Mouse (Mus musculus): ENCODE data around the gene Dst. TPM values are rescaled to one million over a fixed set of nuclear protein-coding genes. Genes with fewer than 3 reads are reported as not detected.

Gene Dst
- total and polyA plus RNA-seq, 3 experiments: 66.7 to 404 (median 334) TPM

- intact Hi-C loops (cut with DNase I): loop anchor here (5.0 kb wide), 1 partner anchor 74 kb away; no protein-coding TSS in a partner anchor
- peak in 1 of 2 experiments; percentile 10 for DNase-seq
- 81% methylated on average over 4 of the region's 4 CpGs for WGBS
- no peak overlapping the region for H3K9ac ChIP-seq (ENCODE audit: low read depth, low read length)
- H3K4me3 ChIP-seq: no peak overlapping the region
- peak overlapping the region; percentile 34; the same call in 1 of the 2 replicates for H3K27ac ChIP-seq
- TF ChIP-seq EP300 (IDR thresholded peaks at IDR 0.05; ENCODE audit: insufficient read depth, low read depth, low read length): no peak
- no peak for TF ChIP-seq POLR2A (IDR thresholded peaks at IDR 0.05; ENCODE audit: insufficient read depth, low read depth, low read length)
- no peak for TF ChIP-seq CTCF (IDR thresholded peaks at IDR 0.05)
- H3K79me2 ChIP-seq (replicated peaks; ENCODE audit: control insufficient read depth, insufficient read depth, low read length): no peaks in the 10 kb centered on the region
- no peaks in the 10 kb centered on the region for H3K27me3 ChIP-seq (ENCODE audit: control insufficient read depth, insufficient read depth, low read length)
- H3K4me1 ChIP-seq (ENCODE audit: control insufficient read depth, insufficient read depth, low read length): peaks cover 12% of the 10 kb centered on the region
- H3K36me3 ChIP-seq (ENCODE audit: control insufficient read depth, insufficient read depth, low read length): peaks cover 4% of the 10 kb centered on the region
Observed at GRCm38 (mm10) chr1:34312806-34313205, 404.8 kb downstream of the Dst start.

DNA sequence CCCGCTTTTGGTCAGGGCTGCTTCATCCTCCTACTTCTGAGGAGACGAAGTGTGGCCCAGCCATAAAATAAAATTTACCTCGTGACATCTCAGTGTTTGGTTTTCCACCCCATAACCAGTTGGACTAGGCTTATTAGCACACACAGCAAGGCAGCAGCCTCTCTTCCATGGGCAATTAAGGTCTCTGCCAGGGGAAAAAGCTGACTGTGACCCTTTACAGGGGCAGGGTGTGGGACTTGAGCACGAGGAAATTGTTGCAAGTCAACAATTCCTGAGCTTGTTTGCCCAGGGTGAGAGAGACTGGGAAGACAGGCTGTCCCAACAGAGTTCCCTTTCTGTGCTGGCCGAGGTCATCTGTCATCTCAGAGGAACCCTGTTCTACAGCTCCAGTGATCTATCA, 407.4 kb downstream of the Dst start:
- intact Hi-C loops (cut with DNase I): no loop called here
- no peaks in the 10 kb centered on the region for H3K79me2 ChIP-seq (replicated peaks; ENCODE audit: control insufficient read depth, insufficient read depth, low read length)
- no peak overlapping the region for H3K27ac ChIP-seq
- H3K4me3 ChIP-seq: no peak overlapping the region
- H3K27me3 ChIP-seq (ENCODE audit: control insufficient read depth, insufficient read depth, low read length): no peaks in the 10 kb centered on the region
- H3K9ac ChIP-seq (ENCODE audit: low read depth, low read length): no peak overlapping the region
- H3K36me3 ChIP-seq (ENCODE audit: control insufficient read depth, insufficient read depth, low read length): peaks cover 4% of the 10 kb centered on the region
- 69% methylated on average over 5 of the region's 5 CpGs for WGBS
- H3K4me1 ChIP-seq (ENCODE audit: control insufficient read depth, insufficient read depth, low read length): peaks cover 10% of the 10 kb centered on the region
- no peak for TF ChIP-seq CTCF (IDR thresholded peaks at IDR 0.05)
- no peak for TF ChIP-seq POLR2A (IDR thresholded peaks at IDR 0.05; ENCODE audit: insufficient read depth, low read depth, low read length)
- TF ChIP-seq EP300 (IDR thresholded peaks at IDR 0.05; ENCODE audit: insufficient read depth, low read depth, low read length): no peak
- DNase-seq: no peak

DNA sequence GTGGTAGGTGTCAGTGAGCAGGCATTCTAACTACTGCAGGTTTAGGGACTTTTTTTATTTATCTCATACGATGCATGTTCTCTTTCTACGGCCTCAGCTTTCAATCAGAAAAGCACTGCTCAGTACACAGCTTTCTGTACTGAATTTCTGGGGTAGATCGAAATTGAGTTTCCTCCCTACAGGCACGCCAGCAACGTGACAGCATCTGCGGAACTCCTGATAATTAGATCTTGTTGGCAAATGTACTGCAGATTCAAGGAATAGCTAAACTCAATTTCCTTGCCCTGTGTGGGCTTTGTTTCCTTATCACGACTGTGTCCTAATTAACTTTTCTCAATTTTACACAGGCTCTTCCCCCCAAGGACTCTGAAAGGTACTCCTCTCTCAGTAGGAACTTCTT, 416.2 kb downstream of the Dst start:
- H3K4me1 ChIP-seq (ENCODE audit: control insufficient read depth, insufficient read depth, low read length): peaks cover 3% of the 10 kb centered on the region; the same call in 1 of the 2 replicates
- intact Hi-C loops (cut with DNase I): no loop called here
- DNase-seq: no peak
- H3K36me3 ChIP-seq (ENCODE audit: control insufficient read depth, insufficient read depth, low read length): peaks cover 3% of the 10 kb centered on the region; the same call in 1 of the 2 replicates
- WGBS: 61% methylated on average over 7 of the region's 7 CpGs
- no peaks in the 10 kb centered on the region for H3K27me3 ChIP-seq (ENCODE audit: control insufficient read depth, insufficient read depth, low read length)
- H3K79me2 ChIP-seq (replicated peaks; ENCODE audit: control insufficient read depth, insufficient read depth, low read length): no peaks in the 10 kb centered on the region
- TF ChIP-seq POLR2A (IDR thresholded peaks at IDR 0.05; ENCODE audit: insufficient read depth, low read depth, low read length): no peak
- no peak for TF ChIP-seq EP300 (IDR thresholded peaks at IDR 0.05; ENCODE audit: insufficient read depth, low read depth, low read length)
- TF ChIP-seq CTCF (IDR thresholded peaks at IDR 0.05): no peak
- no peak overlapping the region for H3K27ac ChIP-seq
- H3K9ac ChIP-seq (ENCODE audit: low read depth, low read length): no peak overlapping the region
- H3K4me3 ChIP-seq: no peak overlapping the region

DNA sequence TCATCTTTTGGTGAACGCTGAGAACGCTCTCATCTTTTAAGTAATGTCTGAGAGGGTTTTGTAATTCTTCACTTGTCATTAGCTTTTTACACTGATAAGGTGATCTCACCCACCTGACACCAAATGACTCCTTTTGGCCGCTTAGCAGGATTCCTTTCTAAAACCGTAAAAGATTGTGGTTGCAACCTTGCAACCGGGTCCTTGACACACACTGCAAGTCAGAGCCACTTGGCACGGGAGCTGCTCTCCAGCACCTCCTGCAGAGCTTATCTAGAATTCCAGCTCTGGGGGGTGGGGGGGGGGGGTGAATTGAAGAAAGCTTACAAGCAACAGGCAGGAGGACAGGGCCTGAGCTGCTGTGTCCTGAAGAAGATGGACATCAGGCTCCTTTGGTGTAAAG, 420.6 kb downstream of the Dst start:
- WGBS: 44% methylated on average over 6 of the region's 6 CpGs
- H3K4me3 ChIP-seq: no peak overlapping the region

DNA sequence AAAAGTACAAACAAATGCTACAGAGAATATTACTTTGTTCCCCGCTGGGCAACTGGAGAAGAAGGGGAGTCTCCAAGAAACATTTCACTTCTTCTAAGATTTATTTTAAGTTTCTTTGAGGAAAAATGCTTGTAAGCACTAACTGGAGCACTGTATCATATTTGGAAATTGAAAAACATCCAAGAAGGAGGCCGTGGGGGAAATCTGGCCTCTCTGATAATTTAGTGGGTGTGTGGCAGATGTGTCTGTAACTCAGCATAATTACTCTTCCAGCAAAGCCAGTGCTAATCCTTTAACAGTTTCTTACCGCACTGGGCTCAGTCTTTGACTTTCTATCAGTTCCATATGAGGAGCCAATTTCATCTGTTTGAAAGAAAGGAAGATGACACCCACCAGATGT, 423.7 kb downstream of the Dst start:
- no peak overlapping the region for H3K9ac ChIP-seq (ENCODE audit: low read depth, low read length)
- H3K4me3 ChIP-seq: no peak overlapping the region
- no peak for DNase-seq
- no peak overlapping the region for H3K27ac ChIP-seq
- H3K36me3 ChIP-seq (ENCODE audit: control insufficient read depth, insufficient read depth, low read length): no peaks in the 10 kb centered on the region
- intact Hi-C loops (cut with DNase I): no loop called here
- WGBS: 55% methylated on average over 3 of the region's 3 CpGs
- TF ChIP-seq POLR2A (IDR thresholded peaks at IDR 0.05; ENCODE audit: insufficient read depth, low read depth, low read length) (no peak), CTCF (IDR thresholded peaks at IDR 0.05) (no peak), EP300 (IDR thresholded peaks at IDR 0.05; ENCODE audit: insufficient read depth, low read depth, low read length) (no peak)
- H3K4me1 ChIP-seq (ENCODE audit: control insufficient read depth, insufficient read depth, low read length): peaks cover 4% of the 10 kb centered on the region; the same call in 1 of the 2 replicates
- no peaks in the 10 kb centered on the region for H3K79me2 ChIP-seq (replicated peaks; ENCODE audit: control insufficient read depth, insufficient read depth, low read length)
- H3K27me3 ChIP-seq (ENCODE audit: control insufficient read depth, insufficient read depth, low read length): no peaks in the 10 kb centered on the region

More for the DNA sequence above, 420.6 kb downstream of the Dst start:
- intact Hi-C loops (cut with DNase I): no loop called here
- no peaks in the 10 kb centered on the region for H3K27me3 ChIP-seq (ENCODE audit: control insufficient read depth, insufficient read depth, low read length)
- no peak overlapping the region for H3K27ac ChIP-seq
- no peak overlapping the region for H3K9ac ChIP-seq (ENCODE audit: low read depth, low read length)
- H3K79me2 ChIP-seq (replicated peaks; ENCODE audit: control insufficient read depth, insufficient read depth, low read length): no peaks in the 10 kb centered on the region
- TF ChIP-seq EP300 (IDR thresholded peaks at IDR 0.05; ENCODE audit: insufficient read depth, low read depth, low read length): no peak
- 0 out of 2 replicates have a peak, but pooled peaks have one; percentile 12 for TF ChIP-seq CTCF (IDR thresholded peaks at IDR 0.05)
- H3K4me1 ChIP-seq (ENCODE audit: control insufficient read depth, insufficient read depth, low read length): peaks cover 4% of the 10 kb centered on the region; the same call in 1 of the 2 replicates
- DNase-seq: peak in 1 of 2 experiments; percentile 32
- peaks cover 3% of the 10 kb centered on the region; the same call in 1 of the 2 replicates for H3K36me3 ChIP-seq (ENCODE audit: control insufficient read depth, insufficient read depth, low read length)

Small RNAs within 50 kb of the gene (microRNA-seq; reads per million reads assigned to microRNA genes)
- gene Mir6896: 0 reads per million in 2 experiments

Other genes with a start within 250 kb of the Dst start
- gene Prim2, start 238.4 kb upstream of the Dst start, total RNA-seq (2021): 1 to 10 TPM; 2.3 TPM
- gene Prim2, start 238.4 kb upstream of the Dst start, polyA plus RNA-seq (2012; rRNA removed): 1.1 and 2.8 TPM in 2 replicates
- 10 to 100 TPM in 1 of 2 experiments, 1 to 10 TPM in 1; 8.1 to 10.6 TPM for gene Rab23, start 188.3 kb upstream of the Dst start, total RNA-seq (2021)
- 5.3 and 8.2 TPM in 2 replicates for gene Rab23, start 188.3 kb upstream of the Dst start, polyA plus RNA-seq (2012; rRNA removed)
- 10 to 100 TPM; 30.7 to 35.3 TPM for gene Bag2, start 150.4 kb upstream of the Dst start, total RNA-seq (2021)
- gene Bag2, start 150.4 kb upstream of the Dst start, polyA plus RNA-seq (2012; rRNA removed): 49.1 and 54.5 TPM in 2 replicates
- gene Zfp451, start 93.6 kb upstream of the Dst start, total RNA-seq (2021): 10 to 100 TPM; 12.8 to 13.7 TPM
- 3.6 and 7.8 TPM in 2 replicates for gene Zfp451, start 93.6 kb upstream of the Dst start, polyA plus RNA-seq (2012; rRNA removed)
- gene Bend6, start 409 bp upstream of the Dst start, total RNA-seq (2021): 1 to 10 TPM; 2.1 to 3.0 TPM
- 0.61 and 2.9 TPM in 2 replicates for gene Bend6, start 409 bp upstream of the Dst start, polyA plus RNA-seq (2012; rRNA removed)